Mouse (Mus musculus): ENCODE measurements at regions not wholly inside any gene's neighbourhood (a gene's known extent, or its start where the extent isn't known, plus 50 kb on each side); places are given as distances from the start of the nearest gene placed in this dataset.

DNA sequence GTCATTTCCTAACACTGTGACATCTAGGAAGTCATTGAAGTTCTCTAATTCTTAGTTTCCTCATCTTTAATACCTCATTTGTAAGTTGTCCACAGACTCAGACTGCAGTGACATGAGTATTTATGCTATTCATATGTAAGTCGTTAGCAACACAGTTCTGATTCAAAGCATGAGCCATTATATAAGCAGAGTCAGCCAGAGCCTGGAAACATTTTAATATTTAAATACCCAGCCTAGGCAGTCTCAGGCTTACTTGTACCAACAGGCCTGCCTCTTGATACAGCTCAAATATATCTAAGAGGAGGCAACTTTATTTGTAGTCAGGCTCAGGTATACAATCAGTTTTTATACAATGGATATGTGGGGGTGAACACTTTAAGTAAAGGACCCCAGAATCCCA, 534.8 kb upstream of the Gm26657 start:
- H3K27me3 ChIP-seq (replicated peaks; ENCODE audit: control insufficient read depth, insufficient read depth, low read length) = no peaks in the 10 kb centered on the region
- H3K27ac ChIP-seq (ENCODE audit: low read depth, low read length) = no peak overlapping the region
- H3K9me3 ChIP-seq (ENCODE audit: control insufficient read depth, low read length) = no peaks in the 10 kb centered on the region
- no peak overlapping the region for H3K4me2 ChIP-seq (ENCODE audit: low read length)
- no peak for ATAC-seq
- no peaks in the 10 kb centered on the region for H3K36me3 ChIP-seq (ENCODE audit: control insufficient read depth, insufficient read depth, low read length)
- WGBS = 77% methylated on average over 1 of the region's 1 CpGs
- H3K4me3 ChIP-seq (ENCODE audit: low read length) = no peak overlapping the region
- no peaks in the 10 kb centered on the region for H3K4me1 ChIP-seq (ENCODE audit: control insufficient read depth, insufficient read depth, low read depth, low read length)
- no peak overlapping the region for H3K9ac ChIP-seq (ENCODE audit: low read depth, low read length)

DNA sequence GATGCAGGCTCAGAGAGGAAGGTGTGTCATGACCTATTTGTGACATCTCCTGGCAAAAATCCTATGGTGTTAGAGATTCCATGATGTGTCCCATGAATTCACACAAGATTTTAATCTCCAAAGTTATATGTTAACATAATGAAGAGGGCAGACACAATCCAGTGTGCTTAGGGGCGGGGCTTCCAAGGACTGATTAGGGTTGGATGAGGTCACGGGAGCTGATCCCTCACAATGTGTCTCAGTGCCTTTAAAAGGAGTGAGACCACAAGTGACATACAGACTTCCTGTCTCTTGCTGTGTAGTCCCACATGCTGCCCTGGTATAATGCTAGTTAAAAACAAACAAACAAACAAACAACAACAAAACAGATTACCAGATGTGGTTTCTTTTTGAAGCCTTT, 546.5 kb upstream of the Gm26657 start:
- no peak overlapping the region for H3K4me3 ChIP-seq (ENCODE audit: low read length)
- no peak overlapping the region for H3K9ac ChIP-seq (ENCODE audit: low read depth, low read length)
- H3K27me3 ChIP-seq (replicated peaks; ENCODE audit: control insufficient read depth, insufficient read depth, low read length) = no peaks in the 10 kb centered on the region
- no peak overlapping the region for H3K4me2 ChIP-seq (ENCODE audit: low read length)
- no peak for ATAC-seq
- WGBS = 65% methylated on average over 2 of the region's 2 CpGs
- H3K27ac ChIP-seq (ENCODE audit: low read depth, low read length) = no peak overlapping the region
- no peaks in the 10 kb centered on the region for H3K9me3 ChIP-seq (ENCODE audit: control insufficient read depth, low read length)
- H3K36me3 ChIP-seq (ENCODE audit: control insufficient read depth, insufficient read depth, low read length) = no peaks in the 10 kb centered on the region
- no peaks in the 10 kb centered on the region for H3K4me1 ChIP-seq (ENCODE audit: control insufficient read depth, insufficient read depth, low read depth, low read length)

DNA sequence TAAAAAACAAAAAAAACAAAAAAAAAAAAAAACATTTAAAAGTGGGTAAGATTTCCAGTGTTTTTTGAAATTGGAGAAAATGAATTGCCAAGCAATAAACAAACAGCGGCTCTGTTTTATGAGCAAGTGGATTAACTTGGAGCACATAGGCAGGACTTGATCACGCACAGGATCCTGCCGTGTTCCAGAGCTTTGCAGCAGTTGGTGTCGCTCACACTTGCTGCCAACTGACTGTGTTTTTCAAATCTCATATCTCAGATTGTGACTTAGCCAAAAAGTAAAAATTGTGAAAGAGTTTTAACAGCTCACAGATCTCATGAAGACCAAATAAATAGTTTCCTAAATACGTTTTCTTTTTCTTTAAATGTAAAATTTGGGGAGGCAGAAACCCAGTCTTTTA, 547.4 kb upstream of the Gm26657 start:
- H3K36me3 ChIP-seq (ENCODE audit: control insufficient read depth, insufficient read depth, low read length) = no peaks in the 10 kb centered on the region
- H3K4me2 ChIP-seq (ENCODE audit: low read length) = no peak overlapping the region
- no peak overlapping the region for H3K9ac ChIP-seq (ENCODE audit: low read depth, low read length)
- H3K9me3 ChIP-seq (ENCODE audit: control insufficient read depth, low read length) = no peaks in the 10 kb centered on the region
- H3K27ac ChIP-seq (ENCODE audit: low read depth, low read length) = no peak overlapping the region
- no peaks in the 10 kb centered on the region for H3K27me3 ChIP-seq (replicated peaks; ENCODE audit: control insufficient read depth, insufficient read depth, low read length)
- 88% methylated on average over 5 of the region's 5 CpGs for WGBS
- no peak for ATAC-seq
- no peak overlapping the region for H3K4me3 ChIP-seq (ENCODE audit: low read length)
- H3K4me1 ChIP-seq (ENCODE audit: control insufficient read depth, insufficient read depth, low read depth, low read length) = no peaks in the 10 kb centered on the region

DNA sequence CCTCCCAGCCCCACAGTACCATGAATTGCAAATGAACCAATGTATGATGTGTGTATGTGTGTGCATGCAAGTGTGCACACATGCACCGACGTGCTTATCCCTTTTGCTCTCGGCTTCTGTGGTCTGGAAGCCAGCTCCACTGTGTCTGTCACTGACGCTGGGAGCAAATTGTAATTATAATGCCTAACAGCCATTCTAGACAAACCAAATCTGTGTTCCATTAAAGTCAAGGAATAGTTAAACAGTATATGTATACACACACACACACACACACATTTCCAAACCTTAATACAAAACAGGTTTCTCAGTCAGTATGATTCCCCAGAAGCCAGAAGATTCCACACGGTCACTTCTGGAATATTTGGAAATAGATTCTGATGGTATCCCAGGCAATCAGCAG, 560.3 kb upstream of the Gm26657 start:
- Histone ChIP-seq H3K4me3 (ENCODE audit: low read length) (no peak overlapping the region), H3K9me3 (ENCODE audit: control insufficient read depth, low read length) (no peaks in the 10 kb centered on the region), H3K4me1 (ENCODE audit: control insufficient read depth, insufficient read depth, low read depth, low read length) (no peaks in the 10 kb centered on the region; the same call in 1 of the 2 replicates), H3K27ac (ENCODE audit: low read depth, low read length) (no peak overlapping the region), H3K27me3 (replicated peaks; ENCODE audit: control insufficient read depth, insufficient read depth, low read length) (no peaks in the 10 kb centered on the region), H3K9ac (ENCODE audit: low read depth, low read length) (no peak overlapping the region), H3K4me2 (ENCODE audit: low read length) (no peak overlapping the region), H3K36me3 (ENCODE audit: control insufficient read depth, insufficient read depth, low read length) (no peaks in the 10 kb centered on the region)
- 75% methylated on average over 5 of the region's 5 CpGs for WGBS
- ATAC-seq = no peak

DNA sequence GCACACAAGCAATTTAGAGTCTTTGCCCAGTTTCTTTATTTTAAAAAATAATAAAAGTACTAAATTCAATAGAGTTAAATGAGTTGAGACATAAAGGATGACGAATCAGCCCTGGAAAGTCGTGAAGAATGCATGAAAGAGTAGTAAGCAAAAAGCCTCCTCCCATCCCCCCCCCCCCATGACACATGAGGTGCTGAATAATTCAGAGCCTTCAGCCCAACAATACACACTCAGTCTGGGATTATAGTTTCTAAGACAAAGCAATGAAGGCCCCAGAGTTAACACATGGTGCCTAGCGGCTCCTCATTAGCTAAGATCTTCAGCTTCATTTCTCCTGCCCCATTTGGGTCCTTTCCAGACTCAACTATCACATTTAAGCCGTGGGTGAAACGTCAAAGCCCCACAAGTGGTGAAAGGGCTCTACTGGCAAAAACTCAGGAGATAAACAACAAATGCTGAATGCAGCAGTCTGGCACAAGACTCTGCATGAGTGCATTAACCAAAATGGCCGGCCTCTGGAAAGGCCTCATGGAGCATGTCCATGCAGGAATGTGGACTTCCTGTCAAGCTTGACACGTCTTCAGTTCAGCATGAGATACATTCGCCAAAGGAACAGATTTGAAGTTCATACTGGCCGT, 560.9 kb upstream of the Gm26657 start:
- whole genome bisulfite sequencing = 42% methylated on average over 9 of the region's 9 CpGs
- no peak overlapping the region for H3K9ac ChIP-seq (ENCODE audit: low read depth, low read length)
- no peaks in the 10 kb centered on the region for H3K27me3 ChIP-seq (replicated peaks; ENCODE audit: control insufficient read depth, insufficient read depth, low read length)
- H3K27ac ChIP-seq (ENCODE audit: low read depth, low read length) = no peak overlapping the region
- no peaks in the 10 kb centered on the region for H3K9me3 ChIP-seq (ENCODE audit: control insufficient read depth, low read length)
- no peaks in the 10 kb centered on the region for H3K36me3 ChIP-seq (ENCODE audit: control insufficient read depth, insufficient read depth, low read length)
- H3K4me1 ChIP-seq (ENCODE audit: control insufficient read depth, insufficient read depth, low read depth, low read length) = no peaks in the 10 kb centered on the region; the same call in 1 of the 2 replicates
- H3K4me3 ChIP-seq (ENCODE audit: low read length) = no peak overlapping the region
- 0 out of 2 replicates have a peak, but pooled peaks have one; percentile 40 for ATAC-seq
- H3K4me2 ChIP-seq (ENCODE audit: low read length) = no peak overlapping the region

DNA sequence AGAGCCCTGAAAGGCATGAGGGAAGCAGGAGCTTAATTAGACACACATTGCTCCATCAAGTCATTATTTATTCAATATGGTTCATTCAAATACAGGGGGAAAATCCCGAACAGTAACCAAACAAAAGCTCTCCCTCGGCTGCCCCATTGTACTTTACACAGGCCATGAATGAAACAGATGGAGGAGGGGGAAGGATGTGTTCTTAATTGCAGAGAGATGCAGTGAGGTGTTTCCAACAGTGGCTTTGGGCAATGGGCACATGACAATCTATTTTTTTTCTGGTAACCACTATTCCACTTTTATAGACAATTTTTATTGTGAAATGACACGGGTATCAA, 578.6 kb upstream of the Gm26657 start:
- Histone ChIP-seq H3K4me1 (ENCODE audit: control insufficient read depth, insufficient read depth, low read depth, low read length) (no peaks in the 10 kb centered on the region; the same call in 1 of the 2 replicates), H3K27me3 (replicated peaks; ENCODE audit: control insufficient read depth, insufficient read depth, low read length) (no peaks in the 10 kb centered on the region), H3K27ac (ENCODE audit: low read depth, low read length) (no peak overlapping the region), H3K4me2 (ENCODE audit: low read length) (no peak overlapping the region), H3K36me3 (ENCODE audit: control insufficient read depth, insufficient read depth, low read length) (no peaks in the 10 kb centered on the region), H3K9me3 (ENCODE audit: control insufficient read depth, low read length) (no peaks in the 10 kb centered on the region), H3K4me3 (ENCODE audit: low read length) (no peak overlapping the region), H3K9ac (ENCODE audit: low read depth, low read length) (no peak overlapping the region)
- ATAC-seq = 0 out of 2 replicates have a peak, but pooled peaks have one; percentile 17
- 30% methylated on average over 3 of the region's 3 CpGs for WGBS

DNA sequence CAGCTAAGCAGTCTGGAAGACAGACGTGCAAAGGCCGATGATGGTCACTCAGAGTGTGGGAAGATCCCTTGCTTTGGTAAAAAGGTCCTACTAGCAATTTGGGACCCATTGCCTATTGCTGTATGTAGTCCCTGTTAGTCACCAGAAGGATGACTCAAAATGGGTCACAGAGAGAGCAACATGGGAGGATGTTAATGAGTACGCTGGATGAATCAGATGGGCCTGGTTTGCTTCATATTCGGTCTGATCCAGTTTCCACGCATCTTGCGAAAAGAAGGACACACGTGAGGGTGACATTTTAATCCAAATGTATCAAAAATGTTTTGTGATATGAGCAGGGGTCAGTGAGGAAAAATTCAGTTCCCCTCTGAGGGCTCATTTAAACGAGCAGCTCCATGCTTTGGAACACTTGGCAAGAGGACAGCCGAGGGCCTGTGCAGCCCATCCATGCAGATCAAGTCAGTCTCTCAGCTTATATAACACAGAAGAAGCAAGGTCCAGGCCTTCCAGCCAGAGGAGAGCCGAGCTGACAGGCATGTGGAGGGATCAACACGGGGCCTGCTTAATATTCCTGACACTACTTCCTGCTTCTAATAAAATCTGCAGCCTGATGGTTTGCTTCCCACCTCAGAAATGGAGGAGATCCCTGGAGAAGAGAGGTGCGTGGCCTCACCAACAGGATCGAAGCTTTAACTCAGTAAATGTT, 579.2 kb upstream of the Gm26657 start:
- H3K27ac ChIP-seq (ENCODE audit: low read depth, low read length) = no peak overlapping the region
- no peaks in the 10 kb centered on the region for H3K9me3 ChIP-seq (ENCODE audit: control insufficient read depth, low read length)
- WGBS = 56% methylated on average over 13 of the region's 13 CpGs
- H3K4me3 ChIP-seq (ENCODE audit: low read length) = no peak overlapping the region
- peak; percentile 77 for ATAC-seq
- H3K4me1 ChIP-seq (ENCODE audit: control insufficient read depth, insufficient read depth, low read depth, low read length) = no peaks in the 10 kb centered on the region; the same call in 1 of the 2 replicates
- H3K9ac ChIP-seq (ENCODE audit: low read depth, low read length) = no peak overlapping the region
- H3K27me3 ChIP-seq (replicated peaks; ENCODE audit: control insufficient read depth, insufficient read depth, low read length) = no peaks in the 10 kb centered on the region
- no peaks in the 10 kb centered on the region for H3K36me3 ChIP-seq (ENCODE audit: control insufficient read depth, insufficient read depth, low read length)
- no peak overlapping the region for H3K4me2 ChIP-seq (ENCODE audit: low read length)

DNA sequence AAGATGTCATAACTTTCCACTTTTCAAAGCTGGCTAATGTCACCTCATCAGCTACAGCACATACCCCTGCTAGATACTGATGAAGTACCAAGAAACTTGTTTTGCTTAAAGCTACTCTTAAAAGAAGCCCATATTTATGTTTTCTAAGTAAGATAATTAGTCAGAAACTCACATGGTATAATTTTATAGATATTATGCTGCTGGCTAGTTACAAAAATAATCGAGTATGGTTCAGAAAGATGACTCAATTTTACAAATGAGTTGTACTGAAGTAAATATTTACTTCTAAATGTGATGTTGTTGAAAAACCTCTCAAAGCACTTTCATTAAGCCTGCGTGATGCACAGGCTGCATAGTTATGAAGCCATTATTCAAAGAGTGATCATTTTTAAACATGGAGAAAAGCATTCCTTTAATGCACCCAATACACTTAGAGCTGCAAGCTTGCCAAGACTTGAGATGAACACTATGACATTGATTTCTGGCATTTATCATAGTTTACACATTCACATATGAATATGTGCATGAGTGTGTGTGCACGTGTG, 582.3 kb upstream of the Gm26657 start:
- whole genome bisulfite sequencing = 94% methylated on average over 3 of the region's 3 CpGs
- H3K9me3 ChIP-seq (ENCODE audit: control insufficient read depth, low read length) = no peaks in the 10 kb centered on the region
- H3K27me3 ChIP-seq (replicated peaks; ENCODE audit: control insufficient read depth, insufficient read depth, low read length) = no peaks in the 10 kb centered on the region
- H3K4me1 ChIP-seq (ENCODE audit: control insufficient read depth, insufficient read depth, low read depth, low read length) = no peaks in the 10 kb centered on the region; the same call in 1 of the 2 replicates
- no peak overlapping the region for H3K4me3 ChIP-seq (ENCODE audit: low read length)
- no peak overlapping the region for H3K4me2 ChIP-seq (ENCODE audit: low read length)
- no peak for ATAC-seq
- H3K36me3 ChIP-seq (ENCODE audit: control insufficient read depth, insufficient read depth, low read length) = no peaks in the 10 kb centered on the region
- no peak overlapping the region for H3K9ac ChIP-seq (ENCODE audit: low read depth, low read length)
- H3K27ac ChIP-seq (ENCODE audit: low read depth, low read length) = no peak overlapping the region

DNA sequence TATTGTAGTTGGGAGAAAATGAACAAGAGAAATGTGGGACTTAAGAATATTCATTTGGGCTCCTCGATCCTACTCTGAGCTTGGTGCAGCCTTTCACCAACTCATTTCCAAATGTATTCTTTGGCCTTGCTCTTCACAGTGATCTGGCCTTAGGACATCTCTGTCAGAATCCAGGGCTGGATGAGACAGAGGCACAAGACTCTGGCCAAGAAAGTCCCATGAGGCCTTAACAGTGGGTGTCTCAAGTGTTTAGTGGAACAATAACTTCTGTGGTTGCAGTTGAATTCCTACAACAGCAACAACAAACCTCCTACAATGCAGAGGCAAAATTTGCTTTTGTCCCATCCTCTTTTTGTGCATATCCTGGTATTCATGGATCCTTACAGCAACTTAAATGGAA, 589.2 kb upstream of the Gm26657 start:
- no peaks in the 10 kb centered on the region for H3K9me3 ChIP-seq (ENCODE audit: control insufficient read depth, low read length)
- no peak overlapping the region for H3K4me3 ChIP-seq (ENCODE audit: low read length)
- no peaks in the 10 kb centered on the region for H3K36me3 ChIP-seq (ENCODE audit: control insufficient read depth, insufficient read depth, low read length)
- no peak for ATAC-seq
- no peak overlapping the region for H3K4me2 ChIP-seq (ENCODE audit: low read length)
- H3K27me3 ChIP-seq (replicated peaks; ENCODE audit: control insufficient read depth, insufficient read depth, low read length) = no peaks in the 10 kb centered on the region
- no peak overlapping the region for H3K27ac ChIP-seq (ENCODE audit: low read depth, low read length)
- no peak overlapping the region for H3K9ac ChIP-seq (ENCODE audit: low read depth, low read length)
- 92% methylated on average over 1 of the region's 1 CpGs for WGBS
- no peaks in the 10 kb centered on the region for H3K4me1 ChIP-seq (ENCODE audit: control insufficient read depth, insufficient read depth, low read depth, low read length)

Measured in hindbrain, embryonic 16.5 days (tissue).